Mouse (Mus musculus): ENCODE data around the gene Grwd1. TPM values are rescaled to one million over a fixed set of nuclear protein-coding genes. Genes with fewer than 3 reads are reported as not detected.

Grwd1 gene
- polyA plus RNA-seq, 1 experiment from 2014 or later = 50.6 TPM

GRCm38 (mm10) chr7:45826631-45827030 is 4.1 kb downstream of the Grwd1 start:
- Histone ChIP-seq H3K4me3 (replicated peaks; ENCODE audit: low read depth, low read length) (no peak overlapping the region), H3K27ac (no peak overlapping the region), H3K4me2 (ENCODE audit: low read length) (no peak overlapping the region), H3K27me3 (ENCODE audit: insufficient read depth, low read length) (no peaks in the 10 kb centered on the region), H3K9ac (ENCODE audit: low read depth, low read length) (no peak overlapping the region), H3K4me1 (replicated peaks; ENCODE audit: insufficient read depth, low read length) (peaks cover 6% of the 10 kb centered on the region), H3K36me3 (ENCODE audit: insufficient read depth, low read length) (peaks cover 32% of the 10 kb centered on the region), H3K9me3 (replicated peaks; ENCODE audit: low read length) (no peaks in the 10 kb centered on the region)
- 89% methylated on average over 7 of the region's 7 CpGs for WGBS
- no peak for TF ChIP-seq CTCF (IDR thresholded peaks at IDR 0.05; ENCODE audit: low read depth)
- no peak for DNase-seq (ENCODE audit: low spot score)
- no peak for ATAC-seq (replicated peaks; ENCODE audit: low FRiP score, low read depth)

- 74% methylated on average over 7 of the region's 7 CpGs for WGBS
- peaks cover under 1% of the 10 kb centered on the region; the same call in 1 of the 2 replicates for H3K4me1 ChIP-seq (replicated peaks; ENCODE audit: insufficient read depth, low read length)
- no peak within 1 kb of the TSS for H3K27ac ChIP-seq
- no peaks in the 10 kb centered on the region for H3K27me3 ChIP-seq (ENCODE audit: insufficient read depth, low read length)
- no peak for TF ChIP-seq CTCF (IDR thresholded peaks at IDR 0.05; ENCODE audit: low read depth)
- H3K4me2 ChIP-seq (ENCODE audit: low read length) = no peak within 1 kb of the TSS
- H3K36me3 ChIP-seq (ENCODE audit: insufficient read depth, low read length) = peaks cover 32% of the 10 kb centered on the region
- no peaks in the 10 kb centered on the region for H3K9me3 ChIP-seq (replicated peaks; ENCODE audit: low read length)
- DNase-seq (ENCODE audit: low spot score) = no peak
- ATAC-seq (replicated peaks; ENCODE audit: low FRiP score, low read depth) = no peak
- H3K4me3 ChIP-seq (replicated peaks; ENCODE audit: low read depth, low read length) = no peak within 1 kb of the TSS
- H3K9ac ChIP-seq (ENCODE audit: low read depth, low read length) = no peak within 1 kb of the TSS
Observed at GRCm38 (mm10) chr7:45824598-45824997, 6.1 kb downstream of the Grwd1 start, which contains the start of gene Kcnj14. Gene Kcnj14, minus strand, starts transcription at chr7:45824782.

- no peaks in the 10 kb centered on the region for H3K4me1 ChIP-seq (replicated peaks; ENCODE audit: insufficient read depth, low read length)
- TF ChIP-seq CTCF (IDR thresholded peaks at IDR 0.05; ENCODE audit: low read depth) = no peak
- ATAC-seq (replicated peaks; ENCODE audit: low FRiP score, low read depth) (no peak), DNase-seq (ENCODE audit: low spot score) (no peak)
- H3K9me3 ChIP-seq (replicated peaks; ENCODE audit: low read length) = no peaks in the 10 kb centered on the region
- H3K4me2 ChIP-seq (ENCODE audit: low read length) = no peak overlapping the region
- H3K27me3 ChIP-seq (ENCODE audit: insufficient read depth, low read length) = no peaks in the 10 kb centered on the region
- H3K4me3 ChIP-seq (replicated peaks; ENCODE audit: low read depth, low read length) = no peak overlapping the region
- peaks cover 8% of the 10 kb centered on the region for H3K36me3 ChIP-seq (ENCODE audit: insufficient read depth, low read length)
- H3K9ac ChIP-seq (ENCODE audit: low read depth, low read length) = no peak overlapping the region
- no peak overlapping the region for H3K27ac ChIP-seq
Observed at GRCm38 (mm10) chr7:45820913-45821312, 9.8 kb downstream of the Grwd1 start.

DNA sequence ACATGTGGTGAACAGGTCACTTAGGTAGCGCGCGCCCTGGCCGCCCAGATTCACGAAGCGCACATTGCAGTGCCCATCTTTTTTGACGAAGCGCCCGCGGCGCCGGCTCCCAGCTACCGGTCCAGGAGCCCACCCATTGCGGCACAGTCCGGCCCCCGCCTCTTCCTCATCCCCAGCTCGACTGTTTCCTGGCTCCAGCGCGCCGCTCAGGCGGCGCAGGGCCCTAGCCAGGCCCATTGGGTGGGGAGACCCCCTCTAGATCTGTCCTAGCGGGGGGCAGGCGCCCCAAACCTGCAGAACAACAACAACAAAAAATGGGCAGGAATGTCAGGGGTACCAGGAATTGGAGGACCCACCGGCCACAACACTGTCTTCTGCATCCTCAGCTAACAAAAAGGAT is 10.9 kb downstream of the Grwd1 start:
- H3K9ac ChIP-seq (ENCODE audit: low read depth, low read length) = no peak overlapping the region

GRCm38 (mm10) chr7:45815984-45816351 is 14.8 kb downstream of the Grwd1 start:
- no peak for TF ChIP-seq CTCF (IDR thresholded peaks at IDR 0.05; ENCODE audit: low read depth)
- WGBS = 67% methylated on average over 2 of the region's 2 CpGs
- no peak for ATAC-seq (replicated peaks; ENCODE audit: low FRiP score, low read depth)

More for the DNA sequence above, 10.9 kb downstream of the Grwd1 start:
- Histone ChIP-seq H3K27me3 (ENCODE audit: insufficient read depth, low read length) (no peaks in the 10 kb centered on the region), H3K4me1 (replicated peaks; ENCODE audit: insufficient read depth, low read length) (no peaks in the 10 kb centered on the region), H3K4me3 (replicated peaks; ENCODE audit: low read depth, low read length) (0 out of 2 replicates have a peak overlapping the region, but pooled peaks have one; percentile 4), H3K36me3 (ENCODE audit: insufficient read depth, low read length) (no peaks in the 10 kb centered on the region), H3K27ac (no peak overlapping the region), H3K9me3 (replicated peaks; ENCODE audit: low read length) (no peaks in the 10 kb centered on the region), H3K4me2 (ENCODE audit: low read length) (peak overlapping the region; percentile 45)
- DNase-seq (ENCODE audit: low spot score) (no peak), ATAC-seq (replicated peaks; ENCODE audit: low FRiP score, low read depth) (no peak)
- 12% methylated on average over 25 of the region's 25 CpGs for WGBS
- no peak for TF ChIP-seq CTCF (IDR thresholded peaks at IDR 0.05; ENCODE audit: low read depth)

GRCm38 (mm10) chr7:45815323-45815983 is 15.3 kb downstream of the Grwd1 start:
- 67% methylated on average over 10 of the region's 10 CpGs for WGBS
- H3K4me2 ChIP-seq (ENCODE audit: low read length) = no peak overlapping the region
- H3K4me1 ChIP-seq (replicated peaks; ENCODE audit: insufficient read depth, low read length) = peaks cover 9% of the 10 kb centered on the region
- no peaks in the 10 kb centered on the region for H3K27me3 ChIP-seq (ENCODE audit: insufficient read depth, low read length)
- no peaks in the 10 kb centered on the region for H3K9me3 ChIP-seq (replicated peaks; ENCODE audit: low read length)
- no peak for ATAC-seq (replicated peaks; ENCODE audit: low FRiP score, low read depth)
- H3K27ac ChIP-seq = no peak overlapping the region
- TF ChIP-seq CTCF (IDR thresholded peaks at IDR 0.05; ENCODE audit: low read depth) = no peak
- no peak for DNase-seq (ENCODE audit: low spot score)
- peaks cover 19% of the 10 kb centered on the region for H3K36me3 ChIP-seq (ENCODE audit: insufficient read depth, low read length)
- no peak overlapping the region for H3K9ac ChIP-seq (ENCODE audit: low read depth, low read length)
- no peak overlapping the region for H3K4me3 ChIP-seq (replicated peaks; ENCODE audit: low read depth, low read length)

More at GRCm38 (mm10) chr7:45815984-45816351, 14.8 kb downstream of the Grwd1 start:
- Histone ChIP-seq H3K4me3 (replicated peaks; ENCODE audit: low read depth, low read length) (no peak overlapping the region), H3K27me3 (ENCODE audit: insufficient read depth, low read length) (no peaks in the 10 kb centered on the region), H3K36me3 (ENCODE audit: insufficient read depth, low read length) (peaks cover 13% of the 10 kb centered on the region; the same call in 1 of the 2 replicates), H3K4me1 (replicated peaks; ENCODE audit: insufficient read depth, low read length) (peaks cover 9% of the 10 kb centered on the region), H3K9ac (ENCODE audit: low read depth, low read length) (no peak overlapping the region), H3K27ac (no peak overlapping the region), H3K9me3 (replicated peaks; ENCODE audit: low read length) (no peaks in the 10 kb centered on the region), H3K4me2 (ENCODE audit: low read length) (no peak overlapping the region)
- no peak for DNase-seq (ENCODE audit: low spot score)
